Mouse (Mus musculus) liver, adult 2 months (tissue): Measurements from ENCODE around the gene Slc7a11. TPM values are rescaled to one million over a fixed set of nuclear protein-coding genes. Genes with fewer than 3 reads are reported as not detected.

Experiments used
- DNase-seq: peaks from one replicate; pipeline ENCODE4 v3.0.0-alpha.2; 2011; ENCODE audit warnings: low read depth, low spot score; ENCODE audit errors: extremely low read depth
- H3K27ac ChIP-seq: fragments of 200-500 bp; replicated peaks from 2 replicates; pipeline ENCODE4 v1.5.1; 2012; ENCODE audit warnings: low read depth, mild to moderate bottlenecking, control low read depth, inconsistent platforms, low read length; ENCODE audit not compliant: insufficient read depth
- H3K27me3 ChIP-seq: fragments of 200-500 bp; 2 replicates; pipeline ENCODE4 v1.6.1; 2012; ENCODE audit warnings: mild to moderate bottlenecking, moderate library complexity, low read length, inconsistent platforms; ENCODE audit not compliant: control insufficient read depth, insufficient read depth
- H3K36me3 ChIP-seq: fragments of 200-500 bp; 2 replicates; pipeline ENCODE4 v1.6.1; 2012; ENCODE audit warnings: low read length, inconsistent platforms; ENCODE audit not compliant: control insufficient read depth, insufficient read depth
- H3K4me1 ChIP-seq: fragments of 200-500 bp; 2 replicates; pipeline ENCODE4 v1.6.1; 2011; ENCODE audit warnings: low read length; ENCODE audit not compliant: control insufficient read depth, insufficient read depth
- H3K4me3 ChIP-seq: fragments of 200-500 bp; 2 replicates; pipeline ENCODE4 v1.5.1; 2011; ENCODE audit warnings: low read depth, mild to moderate bottlenecking, control low read depth, low read length, moderate library complexity; ENCODE audit not compliant: insufficient read depth
- H3K79me2 ChIP-seq: fragments of 200-500 bp; 2 replicates; pipeline ENCODE4 v1.6.1; 2012; ENCODE audit warnings: inconsistent platforms, mild to moderate bottlenecking, low read length, moderate library complexity; ENCODE audit not compliant: control insufficient read depth, insufficient read depth
- H3K9ac ChIP-seq: fragments of 200-500 bp; 2 replicates; pipeline ENCODE4 v1.6.1; 2012; ENCODE audit warnings: low read depth, mild to moderate bottlenecking, control low read depth, inconsistent platforms, low read length
- CTCF ChIP-seq: fragments of 200-500 bp; IDR thresholded peaks from 2 replicates; pipeline ENCODE4 v1.5.1; 2011; ENCODE audit warnings: low read depth, low read length, control low read depth
- POLR2A ChIP-seq: fragments of 200-500 bp; IDR thresholded peaks from 2 replicates; pipeline ENCODE4 v1.6.1; 2011; ENCODE audit warnings: low read length, control low read depth; ENCODE audit not compliant: insufficient read depth; ENCODE audit errors: extremely low read depth
- WGBS: fragments of 180-500 bp; shearing (Covaris S2); methylation state at CpG from one replicate; pipeline ENCODE4 v1.1.7; 2018; 5-methylcytosine and 5-hydroxymethylcytosine counted together
- polyA plus RNA-seq: library from polyadenylated mRNA; depleted of rRNA; stranded (reverse); fragments of >200 nt; gene quantifications from 2 replicates; pipeline ENCODE4 v1.2.3, GENCODE M21; 2012
- total RNA-seq: library from RNA; depleted of rRNA; stranded (reverse); fragments of >200 nt; gene quantifications from 2 replicates; pipeline ENCODE4 v1.2.3, GENCODE M21; 2014

Gene Slc7a11
- total and polyA plus RNA-seq, 2 experiments, result under 0.01 TPM; not detected in 1

DNA sequence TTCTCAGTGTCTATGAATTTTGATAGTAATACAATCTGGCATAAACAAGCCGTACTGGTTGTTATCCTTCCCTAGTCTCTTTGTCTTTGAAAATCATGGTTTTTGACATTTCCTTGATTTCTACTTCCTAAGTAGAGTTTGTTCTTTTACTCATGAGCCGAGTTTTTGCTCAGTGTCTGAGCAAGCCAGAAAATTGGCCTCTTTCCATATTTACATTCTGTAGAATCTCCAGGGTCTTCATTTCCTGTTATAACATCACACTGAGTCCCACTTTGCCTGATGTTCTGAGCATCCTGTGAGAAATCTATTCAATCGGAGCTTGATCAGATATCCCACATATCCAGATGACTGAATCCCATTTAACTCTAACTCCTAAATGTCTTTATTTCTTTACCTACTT lies 600.4 kb downstream of the Slc7a11 start:
- H3K4me3 ChIP-seq, result no peak overlapping the region
- TF ChIP-seq POLR2A, result no peak
- TF ChIP-seq CTCF, result no peak
- H3K27me3 ChIP-seq, result no peaks in the 10 kb centered on the region
- H3K4me1 ChIP-seq, result no peaks in the 10 kb centered on the region
- H3K27ac ChIP-seq, result no peak overlapping the region
- H3K9ac ChIP-seq, result no peak overlapping the region
- H3K79me2 ChIP-seq, result no peaks in the 10 kb centered on the region
- no peaks in the 10 kb centered on the region for H3K36me3 ChIP-seq
- no peak for DNase-seq
- WGBS, result 73% methylated on average over 3 of the region's 3 CpGs
